Mouse (Mus musculus): ENCODE results near the gene B4galnt4.

B4galnt4 gene

DNA sequence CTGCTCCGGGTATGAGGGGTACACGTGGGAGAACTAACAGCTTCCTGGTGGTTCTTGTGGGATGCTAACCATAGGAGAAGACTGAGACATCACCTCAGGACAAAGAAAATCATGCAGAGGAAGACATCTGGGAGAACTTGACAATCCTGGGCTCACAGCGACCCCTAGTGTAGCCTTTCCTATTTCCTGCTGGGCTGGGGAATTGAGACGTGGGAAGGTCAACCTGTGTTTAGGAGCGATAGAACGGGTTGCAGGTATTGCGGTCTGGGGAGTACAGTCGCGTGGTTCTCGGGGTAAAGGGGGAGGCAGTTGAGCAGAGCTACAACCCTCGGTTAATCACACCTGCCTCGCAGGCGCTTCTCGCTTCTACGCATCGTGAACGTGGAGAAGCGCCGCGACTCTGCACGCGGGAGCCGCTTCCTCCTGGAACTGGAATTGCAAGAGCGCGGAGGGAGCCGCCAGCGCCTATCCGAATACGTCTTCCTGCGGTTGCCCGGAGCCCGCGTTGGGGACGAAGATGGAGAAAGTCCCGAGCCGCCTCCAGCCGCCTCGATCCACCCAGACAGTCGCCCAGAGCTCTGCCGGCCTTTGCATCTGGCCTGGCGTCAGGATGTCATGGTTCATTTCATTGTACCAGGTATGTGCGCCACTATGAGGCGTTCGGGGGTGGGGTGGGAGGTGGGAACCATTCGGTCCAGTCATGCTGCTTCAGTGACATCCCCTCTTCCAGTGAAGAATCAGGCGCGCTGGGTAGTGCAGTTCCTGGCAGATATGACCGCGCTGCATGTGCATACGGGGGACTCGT, 9.4 kb downstream of the B4galnt4 start:
- DNase-seq (ENCODE audit: low read depth, low spot score) = peak; percentile 66

- no peak for DNase-seq (ENCODE audit: low read depth, low spot score)
These were observed 11.3 kb downstream of the B4galnt4 start for GRCm38 (mm10) chr7:141072017-141072745.

GRCm38 (mm10) chr7:141073782-141074181, 12.9 kb downstream of the B4galnt4 start:
- DNase-seq (ENCODE audit: low read depth, low spot score) = no peak

DNA sequence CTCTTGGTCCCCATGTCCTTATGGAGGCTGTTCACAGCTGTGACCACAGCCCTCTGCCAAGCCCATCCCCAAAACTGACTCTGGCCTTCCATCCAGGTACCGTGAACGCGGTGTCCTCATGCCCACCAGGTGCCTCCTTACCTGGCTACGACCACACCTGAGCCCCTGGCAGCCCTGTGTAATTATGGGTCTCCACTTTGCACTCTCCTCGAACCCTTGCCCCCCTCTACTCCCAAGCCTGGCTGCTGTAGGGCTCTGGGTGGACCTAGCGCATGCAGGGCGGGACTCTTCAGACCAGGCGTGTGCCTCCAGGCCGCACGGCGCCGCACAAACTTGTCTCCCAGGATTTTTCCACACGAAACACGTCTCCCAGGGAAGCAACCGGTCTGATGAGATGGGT, 16.9 kb downstream of the B4galnt4 start, which contains the start of gene Pkp3:
TSS of gene Pkp3 (plus strand) at position 378 of the 400 bp plus-strand sequence.
- no peak for DNase-seq (ENCODE audit: low read depth, low spot score)

DNA sequence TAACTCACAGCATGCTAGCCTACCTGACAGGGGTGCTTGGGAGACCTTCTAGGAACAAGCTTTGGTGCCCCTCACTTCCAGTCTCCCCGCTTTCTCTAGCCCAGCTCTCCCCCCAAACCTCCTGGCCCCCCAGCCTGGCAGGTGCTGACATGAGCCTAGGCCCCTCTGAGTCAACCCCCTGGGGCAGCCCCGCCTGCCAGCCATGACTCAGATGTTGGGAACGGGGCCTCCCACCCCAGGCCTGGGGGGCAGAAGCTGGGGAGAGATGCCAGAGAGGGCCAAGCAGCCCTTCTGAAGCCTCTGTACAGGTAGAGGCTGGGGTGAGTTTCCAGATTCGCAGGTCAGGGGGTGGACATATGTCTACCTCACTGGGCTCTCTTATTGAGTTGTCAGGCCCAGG, 18.0 kb downstream of the B4galnt4 start:
- DNase-seq (ENCODE audit: low read depth, low spot score) = no peak

GRCm38 (mm10) chr7:141079481-141080449, 18.9 kb downstream of the B4galnt4 start:
- DNase-seq (ENCODE audit: low read depth, low spot score) = no peak

- DNase-seq (ENCODE audit: low read depth, low spot score) = no peak
These were observed 27.0 kb downstream of the B4galnt4 start for GRCm38 (mm10) chr7:141087894-141088293.

DNA sequence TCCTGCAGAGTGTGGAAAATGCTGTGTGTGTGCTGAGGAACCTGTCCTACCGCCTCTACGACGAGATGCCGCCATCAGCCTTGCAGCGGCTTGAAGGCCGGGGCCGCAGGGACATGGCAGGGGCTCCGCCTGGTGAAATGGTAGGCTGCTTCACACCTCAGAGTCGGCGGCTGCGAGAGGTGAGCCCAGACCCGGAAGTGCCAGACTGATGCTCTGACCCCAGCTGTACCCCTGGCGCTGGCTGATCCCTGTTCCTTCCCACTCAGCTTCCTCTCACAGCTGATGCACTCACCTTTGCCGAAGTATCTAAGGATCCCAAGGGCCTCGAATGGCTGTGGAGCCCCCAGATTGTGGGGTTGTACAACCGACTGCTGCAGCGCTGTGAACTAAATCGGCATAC, 27.6 kb downstream of the B4galnt4 start:
- DNase-seq (ENCODE audit: low read depth, low spot score) = no peak

DNA sequence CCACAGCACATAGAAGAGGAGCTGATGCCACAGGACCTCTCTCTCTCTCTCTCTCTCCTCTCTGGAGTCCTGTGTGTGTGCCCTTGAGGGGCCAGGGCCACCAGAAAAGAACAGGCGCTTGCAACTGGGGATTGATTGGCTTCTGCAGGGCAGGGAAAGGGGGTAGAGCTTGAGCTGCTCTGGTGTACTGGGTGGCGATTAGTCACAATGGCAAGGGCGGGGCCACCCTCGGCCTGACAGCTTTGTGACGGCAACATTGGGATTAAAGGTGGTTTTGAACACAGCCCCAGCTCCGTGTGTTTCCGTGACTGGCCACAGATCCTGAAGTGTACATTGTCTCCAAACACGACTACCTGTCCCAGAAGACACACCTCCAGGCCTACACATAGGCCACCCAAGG, 29.3 kb downstream of the B4galnt4 start:
- DNase-seq (ENCODE audit: low read depth, low spot score) = no peak

DNA sequence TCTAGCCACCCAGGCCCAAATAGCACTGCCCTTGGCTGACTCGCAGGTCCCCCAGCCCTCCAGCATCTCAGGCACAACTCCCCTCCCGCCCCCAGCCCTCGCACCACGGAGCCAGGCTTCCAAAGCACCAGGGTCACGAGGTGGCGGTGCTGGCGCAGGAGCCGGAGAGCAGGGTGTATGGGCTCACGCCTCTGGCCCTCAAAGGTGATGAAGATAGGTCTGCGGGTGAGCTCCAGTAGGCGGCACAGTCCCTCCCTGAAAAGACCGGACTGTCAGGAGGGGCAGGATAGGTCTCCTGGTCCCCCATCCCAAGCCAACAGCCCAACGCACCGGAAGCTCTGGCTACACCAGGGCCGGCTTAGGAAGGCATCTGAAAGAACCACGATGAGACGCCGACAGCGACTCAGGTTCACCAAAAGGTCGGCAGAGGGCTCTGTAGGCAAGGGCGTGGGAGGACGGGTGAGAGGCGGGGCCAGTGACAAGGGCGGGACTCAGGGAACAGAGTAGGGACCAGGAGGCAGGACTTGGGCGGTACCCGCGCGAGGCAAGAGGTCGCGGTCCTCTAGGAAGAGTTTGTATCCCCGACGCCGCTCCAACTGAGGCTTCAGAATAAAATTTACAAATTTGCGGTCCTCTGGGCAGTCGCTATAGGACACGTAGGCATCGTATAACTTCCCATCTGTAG, 31.3 kb downstream of the B4galnt4 start:
- DNase-seq (ENCODE audit: low read depth, low spot score) = no peak

DNA sequence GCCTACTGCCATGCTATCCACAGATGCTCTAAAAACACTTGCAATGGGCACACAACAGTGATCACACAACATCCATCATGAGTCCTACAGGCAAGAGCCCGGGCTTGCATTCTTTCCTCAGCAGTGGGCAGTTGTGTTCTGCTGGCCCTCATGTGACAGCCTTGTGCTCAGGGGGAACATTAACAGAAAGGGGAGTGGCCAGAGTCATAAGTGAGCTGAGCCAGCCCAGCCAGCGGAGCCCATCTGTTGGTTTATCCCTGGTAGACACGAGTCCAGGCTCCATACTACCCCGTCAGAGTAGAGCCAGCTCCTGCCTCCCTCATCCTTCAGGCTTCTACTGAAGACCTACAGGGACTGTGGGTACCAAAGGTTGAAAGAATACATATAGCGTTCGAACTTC, 33.0 kb downstream of the B4galnt4 start:
- DNase-seq (ENCODE audit: low read depth, low spot score) = no peak

- no peak for DNase-seq (ENCODE audit: low read depth, low spot score)
These were observed 33.7 kb downstream of the B4galnt4 start for GRCm38 (mm10) chr7:141094487-141095205.

DNA sequence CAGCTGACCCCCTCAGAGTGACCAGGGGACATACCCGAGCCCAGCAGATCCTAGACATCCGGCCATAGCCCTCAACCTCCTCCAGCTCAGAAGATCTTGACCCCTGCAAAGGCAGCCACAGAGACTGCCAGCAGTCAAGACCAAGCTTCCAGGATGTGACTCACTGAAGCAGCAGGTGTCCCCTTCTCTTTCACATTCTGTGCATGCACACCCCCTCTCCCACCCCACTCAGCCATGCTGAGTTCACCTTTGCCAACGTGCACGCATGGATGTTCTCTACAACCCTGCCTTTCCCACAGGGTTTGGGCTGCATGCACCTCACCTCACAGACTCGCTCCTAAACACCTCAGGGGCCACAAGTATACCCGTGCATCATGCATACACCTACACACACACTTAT, 35.1 kb downstream of the B4galnt4 start:
- no peak for DNase-seq (ENCODE audit: low read depth, low spot score)

GRCm38 (mm10) chr7:141096649-141097056, 35.7 kb downstream of the B4galnt4 start:
- DNase-seq (ENCODE audit: low read depth, low spot score) = no peak

- no peak for DNase-seq (ENCODE audit: low read depth, low spot score)
These were observed 36.3 kb downstream of the B4galnt4 start for GRCm38 (mm10) chr7:141097177-141097576.

DNA sequence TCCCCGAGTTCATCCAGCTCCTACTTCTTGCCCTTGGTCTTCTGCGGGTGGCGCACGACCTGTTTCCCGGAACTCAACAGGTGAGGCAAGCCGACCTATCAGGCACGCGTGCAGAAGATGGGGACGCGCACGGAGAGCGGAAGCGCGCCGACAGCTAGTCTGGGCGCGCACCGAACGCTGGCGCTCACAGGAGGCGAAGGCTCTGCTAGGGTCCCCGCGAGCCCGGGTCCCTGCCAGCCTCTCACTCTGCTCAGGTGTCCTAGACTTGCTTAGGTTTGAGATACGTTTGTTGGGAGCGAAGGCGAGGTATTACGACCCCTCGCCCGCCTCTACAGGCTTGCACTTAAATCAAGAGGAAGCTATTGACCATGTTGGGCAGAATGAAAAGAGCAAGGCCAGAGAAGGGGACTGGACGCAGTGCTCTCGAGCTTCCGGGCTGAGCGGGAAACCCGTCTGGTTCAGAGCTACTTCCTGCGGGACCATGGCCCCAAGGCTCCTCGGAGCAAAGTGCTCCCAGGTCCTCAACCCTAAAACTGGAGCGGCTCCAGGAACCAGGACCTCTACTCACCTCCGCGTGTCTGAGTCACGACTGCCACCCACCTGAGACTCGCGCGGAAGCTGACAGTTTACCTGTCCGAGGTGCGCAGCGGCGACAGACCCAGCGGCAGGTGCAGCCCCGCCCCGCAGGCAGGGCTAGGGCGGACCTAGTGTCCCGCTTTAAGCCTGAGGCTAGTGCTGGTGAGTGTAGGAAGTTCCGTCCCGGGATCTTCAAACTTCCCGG, 39.2 kb downstream of the B4galnt4 start, which contains the start of gene Sigirr:
TSS of gene Sigirr (minus strand) at position 662 of the 781 bp plus-strand sequence.
- peak; percentile 6 for DNase-seq (ENCODE audit: low read depth, low spot score)

DNA sequence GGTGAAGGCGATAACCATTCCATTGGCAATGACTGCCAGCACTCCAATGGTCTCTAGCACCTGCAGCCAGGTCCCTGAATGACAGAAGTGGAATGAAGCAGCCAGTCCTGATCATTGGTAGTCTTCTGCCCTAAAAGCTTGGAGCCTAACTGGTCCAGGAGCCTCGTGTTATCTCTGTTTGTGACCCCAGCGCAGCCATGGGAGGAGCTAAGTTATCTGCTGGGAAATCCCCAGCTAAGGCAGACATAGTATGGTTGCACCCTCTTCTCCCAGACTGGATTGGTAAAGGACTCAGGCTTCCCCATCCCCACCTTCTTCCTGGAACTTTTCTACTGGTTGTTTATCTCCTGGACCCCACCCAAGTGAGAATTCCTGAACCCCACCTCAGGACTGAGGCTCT, 42.3 kb downstream of the B4galnt4 start:
- no peak for DNase-seq (ENCODE audit: low read depth, low spot score)

DNA sequence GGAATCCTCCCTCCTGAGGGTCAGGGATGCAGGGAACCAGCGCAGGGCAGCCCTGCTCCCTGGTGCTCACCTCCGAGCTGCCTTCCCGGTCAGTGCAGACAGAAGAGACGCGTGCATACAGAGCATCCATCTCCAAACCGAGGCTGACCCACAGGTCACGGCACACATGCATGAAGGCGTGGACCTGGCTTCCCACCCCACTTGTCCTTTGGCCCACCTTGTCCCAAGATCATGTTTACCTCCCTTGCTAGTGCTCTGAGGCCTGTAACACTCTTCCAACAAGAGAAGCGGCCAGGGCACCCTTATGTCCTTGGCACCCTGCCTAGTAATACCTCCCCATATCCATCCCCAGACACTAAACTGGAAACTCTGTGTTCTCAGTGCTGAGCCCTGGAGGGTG, 55.0 kb downstream of the B4galnt4 start:
- no peak for DNase-seq (ENCODE audit: low read depth, low spot score)

DNA sequence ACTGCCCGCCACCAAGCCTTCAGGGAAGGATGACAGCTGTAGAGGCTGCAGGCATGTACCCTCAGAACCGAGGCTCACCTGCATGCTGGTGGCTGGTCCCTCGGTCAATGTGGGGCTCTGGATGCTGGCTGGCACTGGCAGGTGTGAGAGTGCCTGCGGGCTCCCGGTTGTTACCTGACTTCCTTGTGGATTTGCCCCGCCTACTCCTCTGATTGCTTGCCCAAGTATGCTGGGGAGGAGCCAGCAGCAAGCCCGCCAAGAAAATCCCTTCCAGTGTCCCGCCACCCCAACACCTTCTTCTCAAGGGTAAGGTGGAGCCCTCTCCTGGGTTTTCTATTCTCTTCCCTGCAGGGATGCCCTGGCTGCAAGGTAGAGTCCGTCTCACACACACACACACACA, 56.7 kb downstream of the B4galnt4 start, which contains the start of gene Ano9:
TSS of gene Ano9 (minus strand) at position 171 of the 400 bp plus-strand sequence.
- DNase-seq (ENCODE audit: low read depth, low spot score) = no peak
